In the genomic region with DNA sequence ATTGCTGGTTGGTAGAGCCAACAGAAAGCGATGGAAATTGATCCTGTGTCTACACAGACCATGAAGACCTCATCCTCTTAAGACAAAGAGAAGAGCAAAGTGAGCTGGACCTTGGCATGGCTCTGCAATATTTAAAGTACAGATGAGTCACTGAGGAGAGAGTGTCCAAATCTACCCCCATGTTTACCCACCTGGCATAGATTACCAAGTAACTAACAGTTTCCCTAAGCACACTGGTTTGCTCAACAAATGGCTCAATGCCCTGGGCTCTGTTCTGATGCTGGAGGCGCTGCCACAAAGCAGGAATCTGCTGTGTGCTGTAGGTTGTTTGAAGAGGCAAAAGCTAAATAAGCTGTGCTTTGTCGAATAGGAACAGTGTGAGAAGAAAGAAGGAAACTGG, we compare ENCODE assay signal across 26 mouse cellular contexts.
DNase-seq lines count a peak whose midpoint lies in the region; ATAC-seq and TF ChIP-seq lines count a peak whose summit lies in the region.
"Had no signal": no experiment of that assay in that cellular context is flagged by ENCODE, and none has a peak within 500 bp of the region (broad histone marks: within the 10 kb centered on the region; RNA-seq: fewer than 3 reads in every experiment).

No protein-coding gene starts in this region.

- no peak for ATAC-seq in midbrain, embryonic 16.5 days
- ATAC-seq in midbrain, postnatal 0 days (ENCODE audit: low FRiP score): no peak
- ATAC-seq: activated CD4-positive, CD25-positive, alpha-beta regulatory T cell, adult 4 months; forebrain, postnatal 0 days; hindbrain, embryonic 16.5 days had no signal

- no peaks in the 10 kb centered on the region for H3K9me3 ChIP-seq in midbrain, embryonic 16.5 days (replicated peaks; ENCODE audit: control insufficient read depth, low read length, poor library complexity, severe bottlenecking)
- no peaks in the 10 kb centered on the region for H3K9me3 ChIP-seq in midbrain, postnatal 0 days (ENCODE audit: low read length)
- H3K9me3 ChIP-seq in hindbrain, embryonic 10.5 days: peaks cover 8% of the 10 kb centered on the region; the same call in 1 of the 2 replicates

- peak; percentile 19 to 32 for DNase-seq in layer of hippocampus, adult 8-10 months (ENCODE audit: low spot score in 2 of 2)
- no peak for DNase-seq in layer of hippocampus, postnatal 25 days (ENCODE audit: extremely low spot score in 1 of 2, low spot score in 1 of 2)
- no peak for DNase-seq in midbrain, postnatal 0 days (ENCODE audit: low spot score)
- peak; percentile 20 for DNase-seq in fibroblast of lung, adult 2 months (ENCODE audit: low read depth)
- DNase-seq in adrenal gland, postnatal 4 days (ENCODE audit: low spot score in 2 of 2): no peak
- DNase-seq in hindbrain, embryonic 10.5 days (ENCODE audit: low spot score): no peak
- DNase-seq: adrenal gland, adult 8-10 months; cerebellum, adult 11 months; cerebellum, adult 9-11 months; embryo, embryonic 11 days; forebrain, postnatal 0 days; gastrocnemius, postnatal 10 days; heart, postnatal 14 days; kidney, adult 18-20 months; kidney, postnatal 36 days; left cerebral cortex, postnatal 4 days; lung, postnatal 10 days; midbrain, embryonic 14.5 days; right cerebral cortex, postnatal 25 days; spleen, adult 18-20 months; thymus, adult 18-20 months; thymus, postnatal 25 days had no signal

- H3K36me3 ChIP-seq in midbrain, embryonic 16.5 days (ENCODE audit: control insufficient read depth, insufficient read depth, low read length): no peaks in the 10 kb centered on the region
- no peaks in the 10 kb centered on the region for H3K36me3 ChIP-seq in midbrain, postnatal 0 days (ENCODE audit: insufficient read depth, low read length)
- H3K36me3 ChIP-seq in hindbrain, embryonic 10.5 days: no peaks in the 10 kb centered on the region
- H3K36me3 ChIP-seq: embryonic facial prominence, embryonic 12.5 days had no signal

- H3K27ac ChIP-seq in midbrain, embryonic 16.5 days (ENCODE audit: low read length): 0 out of 2 replicates have a peak overlapping the region, but pooled peaks have one; percentile 5
- H3K27ac ChIP-seq in midbrain, postnatal 0 days (ENCODE audit: low read depth, low read length): no peak overlapping the region
- no peak overlapping the region for H3K27ac ChIP-seq in hindbrain, embryonic 10.5 days
- H3K27ac ChIP-seq: embryonic facial prominence, embryonic 12.5 days had no signal

- WGBS in midbrain, embryonic 16.5 days: 66% methylated on average over 3 of the region's 3 CpGs
- 72% methylated on average over 3 of the region's 3 CpGs for WGBS in midbrain, postnatal 0 days
- 74% methylated on average over 3 of the region's 3 CpGs for WGBS in hindbrain, embryonic 10.5 days

- TF ChIP-seq CTCF in midbrain, postnatal 0 days (IDR thresholded peaks at IDR 0.05): no peak

- no peaks in the 10 kb centered on the region for H3K4me1 ChIP-seq in midbrain, embryonic 16.5 days (ENCODE audit: control insufficient read depth, insufficient read depth, low read length)
- H3K4me1 ChIP-seq in midbrain, postnatal 0 days (ENCODE audit: insufficient read depth, low read length): no peaks in the 10 kb centered on the region
- peaks cover 8% of the 10 kb centered on the region for H3K4me1 ChIP-seq in hindbrain, embryonic 10.5 days (replicated peaks)
- H3K4me1 ChIP-seq: embryonic facial prominence, embryonic 12.5 days had no signal

- no peak overlapping the region for H3K9ac ChIP-seq in midbrain, embryonic 16.5 days (ENCODE audit: low read depth, low read length)
- no peak overlapping the region for H3K9ac ChIP-seq in midbrain, postnatal 0 days (replicated peaks; ENCODE audit: low read length, poor library complexity, severe bottlenecking)
- H3K9ac ChIP-seq: embryonic facial prominence, embryonic 12.5 days; forebrain, postnatal 0 days had no signal

- H3K4me2 ChIP-seq in midbrain, embryonic 16.5 days (ENCODE audit: low read length): no peak overlapping the region
- no peak overlapping the region for H3K4me2 ChIP-seq in midbrain, postnatal 0 days (ENCODE audit: low read depth, low read length, poor library complexity, severe bottlenecking)
- H3K4me2 ChIP-seq: embryonic facial prominence, embryonic 12.5 days had no signal

- no peaks in the 10 kb centered on the region; the same call in 1 of the 2 replicates for H3K27me3 ChIP-seq in midbrain, embryonic 16.5 days (ENCODE audit: control insufficient read depth, insufficient read depth, low read depth, low read length)
- no peaks in the 10 kb centered on the region for H3K27me3 ChIP-seq in midbrain, postnatal 0 days (ENCODE audit: insufficient read depth, low read length)
- H3K27me3 ChIP-seq in hindbrain, embryonic 10.5 days (ENCODE audit: insufficient read depth, poor library complexity, severe bottlenecking): no peaks in the 10 kb centered on the region
- H3K27me3 ChIP-seq: embryonic facial prominence, embryonic 12.5 days had no signal

- H3K4me3 ChIP-seq in midbrain, embryonic 16.5 days (ENCODE audit: low read depth, low read length): no peak overlapping the region
- H3K4me3 ChIP-seq in midbrain, postnatal 0 days (ENCODE audit: low read depth, low read length): no peak overlapping the region
- no peak overlapping the region for H3K4me3 ChIP-seq in hindbrain, embryonic 10.5 days
- H3K4me3 ChIP-seq: embryonic facial prominence, embryonic 12.5 days had no signal

Comparison
In these comparisons a context has a peak if more than half of its experiments do, and no peak if none do; other contexts are left out.
1. DNase-seq: peak in layer of hippocampus, adult 8-10 months (2 of 2) and fibroblast of lung, adult 2 months (single experiment); none in layer of hippocampus, postnatal 25 days (0 of 2), midbrain, postnatal 0 days (single experiment), adrenal gland, postnatal 4 days (0 of 2) and hindbrain, embryonic 10.5 days (single experiment).